Mouse (Mus musculus): Measurements from ENCODE around the gene Abcc1.

DNA sequence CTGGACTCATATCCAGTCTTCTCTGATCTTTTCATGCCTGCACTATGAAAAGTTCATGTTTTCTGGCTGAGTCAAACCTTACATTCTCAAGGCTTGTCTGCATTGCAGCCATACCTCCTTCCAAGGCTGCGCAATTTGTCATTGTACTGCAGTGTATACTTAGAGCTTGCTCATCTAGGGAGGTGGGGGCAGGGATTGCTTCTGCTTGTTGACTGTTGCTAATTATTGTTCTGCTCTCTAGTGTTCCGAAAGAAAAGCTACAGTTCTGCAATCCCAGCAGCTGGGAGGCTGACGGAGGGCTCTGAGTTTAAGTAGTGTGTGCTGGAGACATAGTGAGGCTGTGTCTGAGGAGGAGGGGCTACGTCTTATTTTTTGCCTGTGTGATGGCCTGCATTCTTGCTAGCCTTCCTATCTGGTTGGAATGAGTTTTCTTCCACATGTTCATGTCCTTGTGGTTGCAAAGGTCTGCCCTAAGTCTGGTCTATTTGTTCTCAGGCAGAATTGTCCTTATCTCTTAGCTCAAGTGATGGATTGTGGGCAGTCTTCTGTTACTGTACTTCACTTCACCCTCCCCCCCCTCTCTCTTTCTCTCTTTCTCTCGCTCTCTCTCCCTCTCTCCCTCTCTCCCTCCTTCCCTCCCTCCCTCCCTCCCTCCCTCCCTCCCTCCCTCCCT, 90.2 kb downstream of the Abcc1 start:
- TF ChIP-seq FLI1 (IDR thresholded peaks at IDR 0.05; ENCODE audit: low read length): no peak
- no peak for TF ChIP-seq GATA1 (IDR thresholded peaks at IDR 0.05; ENCODE audit: borderline replicate concordance, low read length)

Data from megakaryocyte, embryonic 14.5 days (primary cell).